In the genomic region with DNA sequence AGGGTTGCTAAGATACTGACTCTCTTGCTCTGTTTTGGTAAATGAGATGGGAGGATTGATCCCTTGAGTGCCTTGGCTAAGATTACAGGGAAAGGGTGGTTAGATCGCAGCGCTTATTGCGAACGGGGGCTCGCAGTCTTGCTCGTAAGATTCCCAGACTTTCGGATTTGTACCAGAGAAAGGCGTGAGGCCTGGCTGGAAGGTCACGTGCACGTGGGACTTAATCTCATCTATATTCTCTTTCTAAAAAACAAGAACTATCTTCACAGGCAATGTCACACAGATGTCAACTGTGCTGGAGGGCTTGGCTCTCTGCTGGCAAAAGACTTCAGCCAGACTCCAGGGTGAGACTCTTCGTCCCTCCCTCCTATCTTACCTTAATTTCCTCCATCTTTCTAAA, we compare ENCODE assay signal across 17 mouse cellular contexts.
"Had no signal": no experiment of that assay in that cellular context is flagged by ENCODE, and none has a peak within 500 bp of the region (broad histone marks: within the 10 kb centered on the region; RNA-seq: fewer than 3 reads in every experiment).

No protein-coding gene starts in this region.

- ATAC-seq: liver, postnatal 0 days; lung, postnatal 0 days had no signal

- H3K4me1 ChIP-seq: megakaryocyte, embryonic 14.5 days had no signal

- H3K9ac ChIP-seq: liver, embryonic 15.5 days; liver, postnatal 0 days; lung, embryonic 15.5 days; midbrain, embryonic 12.5 days; neural tube, embryonic 12.5 days; stomach, embryonic 15.5 days had no signal

- DNase-seq: liver, postnatal 0 days; lung, adult 2 months; lung, postnatal 14 days; lung, postnatal 36 days; right cerebral cortex, postnatal 14 days; thymus, adult 2 months; thymus, postnatal 25 days; thymus, postnatal 4 days had no signal

- H3K4me3 ChIP-seq: liver, embryonic 15.5 days; lung, embryonic 15.5 days; megakaryocyte, embryonic 14.5 days; midbrain, embryonic 12.5 days; neural tube, embryonic 12.5 days; stomach, embryonic 15.5 days had no signal

- H3K9me3 ChIP-seq: liver, embryonic 15.5 days; lung, embryonic 15.5 days; midbrain, embryonic 12.5 days; neural tube, embryonic 12.5 days; stomach, embryonic 15.5 days had no signal

- H3K27me3 ChIP-seq: lung, embryonic 15.5 days; midbrain, embryonic 12.5 days; neural tube, embryonic 12.5 days; stomach, embryonic 15.5 days had no signal

- H3K27ac ChIP-seq: liver, embryonic 15.5 days; lung, embryonic 15.5 days; macrophage; midbrain, embryonic 12.5 days; neural tube, embryonic 12.5 days; stomach, embryonic 15.5 days; stomach, postnatal 0 days had no signal

- H3K36me3 ChIP-seq: liver, embryonic 15.5 days; lung, embryonic 15.5 days; midbrain, embryonic 12.5 days; neural tube, embryonic 12.5 days; stomach, embryonic 15.5 days had no signal

- H3K4me2 ChIP-seq: liver, embryonic 15.5 days; lung, embryonic 15.5 days; midbrain, embryonic 12.5 days; neural tube, embryonic 12.5 days; stomach, embryonic 15.5 days had no signal
